Mouse (Mus musculus) liver, embryonic 15.5 days (tissue): ENCODE measurements around the gene Gm20388. TPM values are rescaled to one million over a fixed set of nuclear protein-coding genes. Genes with fewer than 3 reads are reported as not detected.

Experiments
- ATAC-seq: fragments of 200-750 bp; cut with Nextera tagmentation; 2 replicates; pipeline ENCODE4 v1.8.0; 2017; ENCODE audit warnings: moderate number of reproducible peaks, mild to moderate bottlenecking, moderate library complexity; ENCODE audit not compliant: insufficient read depth
- H3K27ac ChIP-seq: fragments of 300-500 bp; sonication (generic); replicated peaks from 2 replicates; pipeline ENCODE4 v1.5.1; 2015; ENCODE audit warnings: mild to moderate bottlenecking, inconsistent platforms
- H3K27me3 ChIP-seq: fragments of 300-500 bp; sonication (generic); 2 replicates; pipeline ENCODE4 v1.6.1; 2015; ENCODE audit warnings: mild to moderate bottlenecking, inconsistent platforms
- H3K36me3 ChIP-seq: fragments of 300-500 bp; sonication (generic); replicated peaks from 2 replicates; pipeline ENCODE4 v1.6.1; 2015; ENCODE audit warnings: moderate library complexity, mild to moderate bottlenecking, inconsistent platforms
- H3K4me1 ChIP-seq: fragments of 300-500 bp; sonication (generic); replicated peaks from 2 replicates; pipeline ENCODE4 v1.6.1; 2015; ENCODE audit warnings: inconsistent platforms
- H3K4me2 ChIP-seq: fragments of 300-500 bp; sonication (generic); 2 replicates; pipeline ENCODE4 v1.6.1; 2015; ENCODE audit warnings: moderate library complexity, mild to moderate bottlenecking, inconsistent platforms
- H3K4me3 ChIP-seq: fragments of 300-500 bp; sonication (generic); replicated peaks from 2 replicates; pipeline ENCODE4 v1.5.1; 2015; ENCODE audit warnings: mild to moderate bottlenecking, inconsistent platforms
- H3K9ac ChIP-seq: fragments of 300-500 bp; sonication (generic); 2 replicates; pipeline ENCODE4 v1.6.1; 2015; ENCODE audit warnings: moderate library complexity, mild to moderate bottlenecking, inconsistent platforms
- H3K9me3 ChIP-seq: fragments of 300-500 bp; sonication (generic); replicated peaks from 2 replicates; pipeline ENCODE4 v1.6.1; 2016; ENCODE audit warnings: inconsistent platforms
- WGBS: fragments of 180-500 bp; shearing (Covaris S2); methylation state at CpG from one replicate; pipeline ENCODE4 v1.1.7; 2015; ENCODE audit warnings: mixed read lengths; ENCODE audit not compliant: insufficient replicate concordance; 5-methylcytosine and 5-hydroxymethylcytosine counted together
- polyA plus RNA-seq: library from polyadenylated mRNA; unstranded; fragments of >200 nt; fragmentation: Nextera tagmentation; extraction: Ambion mirVana; gene quantifications from 2 replicates; pipeline ENCODE4 v1.2.1, GENCODE M21; 2015

Gene Gm20388
- polyA plus RNA-seq, 1 experiment from 2014 or later = not detected

GRCm38 (mm10) chr8:120181861-120182414 lies 271.3 kb downstream of the Gm20388 start:
- H3K4me1 ChIP-seq = peaks cover 9% of the 10 kb centered on the region
- peaks cover 19% of the 10 kb centered on the region for H3K27me3 ChIP-seq
- H3K9me3 ChIP-seq = no peaks in the 10 kb centered on the region
- H3K9ac ChIP-seq = no peak overlapping the region
- H3K27ac ChIP-seq = no peak overlapping the region
- H3K4me3 ChIP-seq = no peak overlapping the region
- H3K4me2 ChIP-seq = no peak overlapping the region
- no peak for ATAC-seq
- no peaks in the 10 kb centered on the region for H3K36me3 ChIP-seq
- 57% methylated on average over 4 of the region's 4 CpGs for WGBS

GRCm38 (mm10) chr8:120184366-120184765 lies 273.7 kb downstream of the Gm20388 start:
- Histone ChIP-seq H3K9ac (no peak overlapping the region), H3K4me1 (peaks cover 4% of the 10 kb centered on the region; the same call in 1 of the 2 replicates), H3K36me3 (no peaks in the 10 kb centered on the region), H3K4me3 (no peak overlapping the region), H3K4me2 (no peak overlapping the region), H3K9me3 (no peaks in the 10 kb centered on the region), H3K27ac (no peak overlapping the region), H3K27me3 (no peaks in the 10 kb centered on the region; the same call in 1 of the 2 replicates)
- ATAC-seq = no peak
- WGBS = 49% methylated on average over 9 of the region's 9 CpGs

- Histone ChIP-seq H3K36me3 (no peaks in the 10 kb centered on the region), H3K27me3 (no peaks in the 10 kb centered on the region; the same call in 1 of the 2 replicates), H3K27ac (no peak overlapping the region), H3K4me2 (no peak overlapping the region), H3K9me3 (no peaks in the 10 kb centered on the region), H3K4me1 (0 out of 2 replicates have a peak, but pooled peaks cover 4% of the 10 kb centered on the region), H3K4me3 (no peak overlapping the region), H3K9ac (no peak overlapping the region)
- ATAC-seq = no peak
- WGBS = 46% methylated on average over 16 of the region's 17 CpGs
Observed at GRCm38 (mm10) chr8:120184850-120185792, 274.5 kb downstream of the Gm20388 start.

GRCm38 (mm10) chr8:120186454-120186853 lies 275.8 kb downstream of the Gm20388 start:
- no peak for ATAC-seq
- H3K4me2 ChIP-seq = no peak overlapping the region
- no peak overlapping the region for H3K27ac ChIP-seq
- H3K27me3 ChIP-seq = no peaks in the 10 kb centered on the region; the same call in 1 of the 2 replicates
- H3K4me3 ChIP-seq = no peak overlapping the region
- peaks cover 7% of the 10 kb centered on the region; the same call in 1 of the 2 replicates for H3K4me1 ChIP-seq
- WGBS = 61% methylated on average over 8 of the region's 8 CpGs
- no peak overlapping the region for H3K9ac ChIP-seq
- H3K9me3 ChIP-seq = no peaks in the 10 kb centered on the region
- no peaks in the 10 kb centered on the region for H3K36me3 ChIP-seq

- Histone ChIP-seq H3K36me3 (no peaks in the 10 kb centered on the region), H3K4me2 (no peak overlapping the region), H3K27me3 (no peaks in the 10 kb centered on the region; the same call in 1 of the 2 replicates), H3K4me1 (peaks cover 7% of the 10 kb centered on the region; the same call in 1 of the 2 replicates), H3K4me3 (no peak overlapping the region), H3K9me3 (no peaks in the 10 kb centered on the region), H3K9ac (no peak overlapping the region), H3K27ac (no peak overlapping the region)
- WGBS = 55% methylated on average over 6 of the region's 6 CpGs
- ATAC-seq = no peak
Observed at GRCm38 (mm10) chr8:120188510-120188909, 277.9 kb downstream of the Gm20388 start.

GRCm38 (mm10) chr8:120189440-120189839 lies 278.8 kb downstream of the Gm20388 start:
- H3K4me1 ChIP-seq = peaks cover 7% of the 10 kb centered on the region; the same call in 1 of the 2 replicates
- 58% methylated on average over 6 of the region's 6 CpGs for WGBS
- no peak overlapping the region for H3K9ac ChIP-seq
- no peak overlapping the region for H3K4me3 ChIP-seq
- no peaks in the 10 kb centered on the region; the same call in 1 of the 2 replicates for H3K27me3 ChIP-seq
- no peak overlapping the region for H3K27ac ChIP-seq
- no peak for ATAC-seq
- H3K36me3 ChIP-seq = no peaks in the 10 kb centered on the region
- H3K4me2 ChIP-seq = no peak overlapping the region
- no peaks in the 10 kb centered on the region for H3K9me3 ChIP-seq

- Histone ChIP-seq H3K9ac (no peak overlapping the region), H3K4me3 (no peak overlapping the region), H3K36me3 (no peaks in the 10 kb centered on the region), H3K27ac (no peak overlapping the region), H3K4me1 (peaks cover 5% of the 10 kb centered on the region; the same call in 1 of the 2 replicates), H3K9me3 (no peaks in the 10 kb centered on the region), H3K4me2 (no peak overlapping the region), H3K27me3 (no peaks in the 10 kb centered on the region; the same call in 1 of the 2 replicates)
- ATAC-seq = no peak
- WGBS = 68% methylated on average over 17 of the region's 17 CpGs
Observed at GRCm38 (mm10) chr8:120190107-120190809, 279.6 kb downstream of the Gm20388 start.

GRCm38 (mm10) chr8:120190810-120191413 lies 280.3 kb downstream of the Gm20388 start:
- peaks cover 4% of the 10 kb centered on the region; the same call in 1 of the 2 replicates for H3K4me1 ChIP-seq
- H3K27ac ChIP-seq = no peak overlapping the region
- H3K4me2 ChIP-seq = peak overlapping the region; percentile 53
- no peaks in the 10 kb centered on the region; the same call in 1 of the 2 replicates for H3K27me3 ChIP-seq
- H3K36me3 ChIP-seq = no peaks in the 10 kb centered on the region
- WGBS = 48% methylated on average over 20 of the region's 20 CpGs
- ATAC-seq = peak; percentile 76
- H3K9me3 ChIP-seq = no peaks in the 10 kb centered on the region
- no peak overlapping the region for H3K9ac ChIP-seq
- peak overlapping the region; percentile 18; the same call in 1 of the 2 replicates for H3K4me3 ChIP-seq

- Histone ChIP-seq H3K9me3 (no peaks in the 10 kb centered on the region), H3K4me1 (peaks cover 4% of the 10 kb centered on the region; the same call in 1 of the 2 replicates), H3K4me2 (no peak overlapping the region), H3K4me3 (no peak overlapping the region), H3K27me3 (no peaks in the 10 kb centered on the region; the same call in 1 of the 2 replicates), H3K27ac (no peak overlapping the region), H3K36me3 (no peaks in the 10 kb centered on the region), H3K9ac (no peak overlapping the region)
- no peak for ATAC-seq
- 53% methylated on average over 5 of the region's 5 CpGs for WGBS
Observed at GRCm38 (mm10) chr8:120191633-120192032, 281.0 kb downstream of the Gm20388 start.

- Histone ChIP-seq H3K9ac (no peak overlapping the region), H3K4me2 (no peak overlapping the region), H3K4me3 (no peak overlapping the region), H3K4me1 (peaks cover 4% of the 10 kb centered on the region; the same call in 1 of the 2 replicates), H3K9me3 (no peaks in the 10 kb centered on the region), H3K27ac (no peak overlapping the region), H3K36me3 (no peaks in the 10 kb centered on the region), H3K27me3 (no peaks in the 10 kb centered on the region; the same call in 1 of the 2 replicates)
- WGBS = 79% methylated on average over 5 of the region's 5 CpGs
- no peak for ATAC-seq
Observed at GRCm38 (mm10) chr8:120192118-120192517, 281.5 kb downstream of the Gm20388 start.
